Mouse (Mus musculus): ENCODE measurements around the gene Ntpcr.

GRCm38 (mm10) chr8:125759022-125759421, 29.3 kb downstream of the Ntpcr start:
- TF ChIP-seq CTCF (conservative IDR thresholded peaks at IDR 0.05; ENCODE audit: low read length) (peak; percentile 56), NANOG (IDR thresholded peaks at IDR 0.05; ENCODE audit: borderline replicate concordance, low read length) (no peak)

Data from E14TG2a.4 (cell line).